Mouse (Mus musculus): ENCODE measurements at regions not wholly inside any gene's neighbourhood (a gene's known extent, or its start where the extent isn't known, plus 50 kb on each side); places are given as distances from the start of the nearest gene placed in this dataset.
"Not testable (repeated sequence)": the region's sequence is repeated elsewhere in the genome, so short reads cannot be mapped to it uniquely, and the experiment has no call there.

GRCm38 (mm10) chr14:53101362-53101761, 605.8 kb upstream of the Olfr1507 start:
- H3K4me1 ChIP-seq (replicated peaks; ENCODE audit: control insufficient read depth, insufficient read depth, low read length); H3K9me3 ChIP-seq (ENCODE audit: control insufficient read depth); H3K4me3 ChIP-seq (ENCODE audit: low read depth, low read length); H3K27me3 ChIP-seq (replicated peaks; ENCODE audit: control insufficient read depth, insufficient read depth, low read length); H3K9ac ChIP-seq (ENCODE audit: low read depth, low read length); H3K27ac ChIP-seq (ENCODE audit: low read depth, low read length); ATAC-seq; H3K36me3 ChIP-seq (ENCODE audit: control insufficient read depth, insufficient read depth); H3K4me2 ChIP-seq (replicated peaks; ENCODE audit: low read depth): not testable (repeated sequence)
- 24% methylated on average over 5 of the region's 5 CpGs for WGBS
- peak; percentile 55 for TF ChIP-seq CTCF (IDR thresholded peaks at IDR 0.05; ENCODE audit: low read depth)

- H3K9ac ChIP-seq (ENCODE audit: low read depth, low read length); H3K36me3 ChIP-seq (ENCODE audit: control insufficient read depth, insufficient read depth); H3K4me3 ChIP-seq (ENCODE audit: low read depth, low read length); H3K27ac ChIP-seq (ENCODE audit: low read depth, low read length); ATAC-seq; H3K27me3 ChIP-seq (replicated peaks; ENCODE audit: control insufficient read depth, insufficient read depth, low read length); H3K9me3 ChIP-seq (ENCODE audit: control insufficient read depth); H3K4me1 ChIP-seq (replicated peaks; ENCODE audit: control insufficient read depth, insufficient read depth, low read length); H3K4me2 ChIP-seq (replicated peaks; ENCODE audit: low read depth): not testable (repeated sequence)
Observed at GRCm38 (mm10) chr14:53090921-53091320, 595.4 kb upstream of the Olfr1507 start.

GRCm38 (mm10) chr14:53081853-53082252, 586.3 kb upstream of the Olfr1507 start:
- not testable (repeated sequence) for H3K9me3 ChIP-seq (ENCODE audit: control insufficient read depth); H3K4me2 ChIP-seq (replicated peaks; ENCODE audit: low read depth); H3K36me3 ChIP-seq (ENCODE audit: control insufficient read depth, insufficient read depth); H3K27me3 ChIP-seq (replicated peaks; ENCODE audit: control insufficient read depth, insufficient read depth, low read length); H3K9ac ChIP-seq (ENCODE audit: low read depth, low read length); H3K27ac ChIP-seq (ENCODE audit: low read depth, low read length); ATAC-seq; H3K4me3 ChIP-seq (ENCODE audit: low read depth, low read length); H3K4me1 ChIP-seq (replicated peaks; ENCODE audit: control insufficient read depth, insufficient read depth, low read length)
- 62% methylated on average over 4 of the region's 4 CpGs for WGBS

GRCm38 (mm10) chr14:53081024-53081711, 585.6 kb upstream of the Olfr1507 start:
- not testable (repeated sequence) for H3K9me3 ChIP-seq (ENCODE audit: control insufficient read depth); H3K9ac ChIP-seq (ENCODE audit: low read depth, low read length); H3K36me3 ChIP-seq (ENCODE audit: control insufficient read depth, insufficient read depth); H3K27ac ChIP-seq (ENCODE audit: low read depth, low read length); H3K4me3 ChIP-seq (ENCODE audit: low read depth, low read length); ATAC-seq; H3K4me1 ChIP-seq (replicated peaks; ENCODE audit: control insufficient read depth, insufficient read depth, low read length); H3K27me3 ChIP-seq (replicated peaks; ENCODE audit: control insufficient read depth, insufficient read depth, low read length); H3K4me2 ChIP-seq (replicated peaks; ENCODE audit: low read depth)
- WGBS, result no CpG with 5 or more reads among the region's 2 CpGs

- not testable (repeated sequence) for H3K9me3 ChIP-seq (ENCODE audit: control insufficient read depth); H3K27me3 ChIP-seq (replicated peaks; ENCODE audit: control insufficient read depth, insufficient read depth, low read length); H3K9ac ChIP-seq (ENCODE audit: low read depth, low read length); H3K4me1 ChIP-seq (replicated peaks; ENCODE audit: control insufficient read depth, insufficient read depth, low read length); ATAC-seq; H3K27ac ChIP-seq (ENCODE audit: low read depth, low read length); H3K4me3 ChIP-seq (ENCODE audit: low read depth, low read length); H3K4me2 ChIP-seq (replicated peaks; ENCODE audit: low read depth); H3K36me3 ChIP-seq (ENCODE audit: control insufficient read depth, insufficient read depth)
- 83% methylated on average over 3 of the region's 3 CpGs for WGBS
Observed at GRCm38 (mm10) chr14:53080556-53080955, 585.0 kb upstream of the Olfr1507 start.

- H3K4me3 ChIP-seq (ENCODE audit: low read depth, low read length); H3K27ac ChIP-seq (ENCODE audit: low read depth, low read length); H3K9me3 ChIP-seq (ENCODE audit: control insufficient read depth); H3K4me2 ChIP-seq (replicated peaks; ENCODE audit: low read depth); H3K27me3 ChIP-seq (replicated peaks; ENCODE audit: control insufficient read depth, insufficient read depth, low read length); ATAC-seq; H3K4me1 ChIP-seq (replicated peaks; ENCODE audit: control insufficient read depth, insufficient read depth, low read length); H3K9ac ChIP-seq (ENCODE audit: low read depth, low read length); H3K36me3 ChIP-seq (ENCODE audit: control insufficient read depth, insufficient read depth): not testable (repeated sequence)
- 83% methylated on average over 2 of the region's 2 CpGs for WGBS
Observed at GRCm38 (mm10) chr14:53075937-53076336, 580.4 kb upstream of the Olfr1507 start.

GRCm38 (mm10) chr14:53073126-53073525, 577.6 kb upstream of the Olfr1507 start:
- H3K4me3 ChIP-seq (ENCODE audit: low read depth, low read length); H3K27ac ChIP-seq (ENCODE audit: low read depth, low read length); H3K27me3 ChIP-seq (replicated peaks; ENCODE audit: control insufficient read depth, insufficient read depth, low read length); ATAC-seq; H3K4me2 ChIP-seq (replicated peaks; ENCODE audit: low read depth); H3K9me3 ChIP-seq (ENCODE audit: control insufficient read depth); H3K4me1 ChIP-seq (replicated peaks; ENCODE audit: control insufficient read depth, insufficient read depth, low read length); H3K36me3 ChIP-seq (ENCODE audit: control insufficient read depth, insufficient read depth); H3K9ac ChIP-seq (ENCODE audit: low read depth, low read length): not testable (repeated sequence)
- WGBS, result 73% methylated on average over 6 of the region's 6 CpGs

GRCm38 (mm10) chr14:53072502-53072901, 577.0 kb upstream of the Olfr1507 start:
- not testable (repeated sequence) for H3K27me3 ChIP-seq (replicated peaks; ENCODE audit: control insufficient read depth, insufficient read depth, low read length); H3K4me1 ChIP-seq (replicated peaks; ENCODE audit: control insufficient read depth, insufficient read depth, low read length); H3K4me3 ChIP-seq (ENCODE audit: low read depth, low read length); H3K27ac ChIP-seq (ENCODE audit: low read depth, low read length); H3K9ac ChIP-seq (ENCODE audit: low read depth, low read length); H3K36me3 ChIP-seq (ENCODE audit: control insufficient read depth, insufficient read depth); H3K9me3 ChIP-seq (ENCODE audit: control insufficient read depth); ATAC-seq; H3K4me2 ChIP-seq (replicated peaks; ENCODE audit: low read depth)
- no CpG with 5 or more reads among the region's 1 CpGs for WGBS

- H3K4me1 ChIP-seq (replicated peaks; ENCODE audit: control insufficient read depth, insufficient read depth, low read length); H3K9me3 ChIP-seq (ENCODE audit: control insufficient read depth); H3K27ac ChIP-seq (ENCODE audit: low read depth, low read length); H3K27me3 ChIP-seq (replicated peaks; ENCODE audit: control insufficient read depth, insufficient read depth, low read length); ATAC-seq; H3K36me3 ChIP-seq (ENCODE audit: control insufficient read depth, insufficient read depth); H3K4me2 ChIP-seq (replicated peaks; ENCODE audit: low read depth); H3K4me3 ChIP-seq (ENCODE audit: low read depth, low read length); H3K9ac ChIP-seq (ENCODE audit: low read depth, low read length): not testable (repeated sequence)
- 62% methylated on average over 2 of the region's 3 CpGs for WGBS
Observed at GRCm38 (mm10) chr14:53054439-53054838, 558.9 kb upstream of the Olfr1507 start.
